Mouse (Mus musculus) CD4-positive, CD25-positive, alpha-beta regulatory T cell, adult 9 weeks (primary cell): ENCODE data around the gene Gm10518. TPM values are rescaled to one million over a fixed set of nuclear protein-coding genes. Genes with fewer than 3 reads are reported as not detected.

ENCODE experiments used
- polyA plus RNA-seq: library from polyadenylated mRNA; unstranded; fragments of 100-300 nt; shearing (Covaris generic); gene quantifications from one replicate; pipeline ENCODE4 v1.2.1, GENCODE M21; 2017

Gm10518 gene
- not detected for polyA plus RNA-seq

DNA sequence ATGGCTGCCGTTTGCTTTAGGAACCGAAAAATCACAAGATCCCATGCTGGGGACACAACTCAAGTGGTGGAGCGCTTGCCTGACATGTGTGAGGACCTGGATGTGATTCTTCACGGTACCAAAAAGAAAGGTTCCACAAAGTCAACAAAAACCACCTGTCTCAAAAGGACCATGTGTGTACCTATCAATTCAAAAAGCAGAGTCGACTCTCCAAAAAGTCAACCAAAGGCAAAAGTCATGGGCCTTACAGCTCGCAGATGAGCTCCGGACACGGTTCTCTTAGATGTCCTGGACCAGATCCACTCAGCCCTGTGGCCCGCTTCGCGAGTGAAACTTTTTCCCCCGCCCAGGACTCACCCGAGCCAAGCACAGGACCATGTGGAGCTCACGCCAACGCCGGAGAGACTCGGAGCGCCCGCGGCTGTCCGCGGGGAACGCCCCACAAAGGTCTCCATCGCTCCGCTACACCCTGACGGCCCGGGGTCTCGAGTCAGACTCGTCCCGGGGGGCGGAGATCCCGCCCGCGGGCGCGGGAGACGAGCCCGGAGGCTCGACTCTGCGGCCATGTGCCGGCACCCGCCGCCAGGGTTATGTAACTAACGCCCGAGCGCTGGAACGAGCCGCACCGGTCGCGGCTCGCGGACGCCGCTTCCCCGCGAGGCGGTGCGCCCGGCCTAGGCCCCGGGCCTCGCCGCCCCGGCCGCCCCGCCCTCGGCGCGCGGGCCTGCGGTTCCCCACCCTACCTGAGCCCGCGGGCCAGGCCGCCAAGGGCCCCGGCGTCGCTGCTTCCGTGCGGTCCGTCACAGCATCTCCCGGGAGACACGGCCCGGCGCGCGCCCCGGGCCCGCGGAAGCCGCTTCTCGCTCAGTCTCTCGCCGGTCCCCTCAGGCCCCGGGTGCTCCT, at the start of gene Gm10518:
Gm10518 (plus strand) TSS at position 767 of the 903 bp plus-strand sequence.

DNA sequence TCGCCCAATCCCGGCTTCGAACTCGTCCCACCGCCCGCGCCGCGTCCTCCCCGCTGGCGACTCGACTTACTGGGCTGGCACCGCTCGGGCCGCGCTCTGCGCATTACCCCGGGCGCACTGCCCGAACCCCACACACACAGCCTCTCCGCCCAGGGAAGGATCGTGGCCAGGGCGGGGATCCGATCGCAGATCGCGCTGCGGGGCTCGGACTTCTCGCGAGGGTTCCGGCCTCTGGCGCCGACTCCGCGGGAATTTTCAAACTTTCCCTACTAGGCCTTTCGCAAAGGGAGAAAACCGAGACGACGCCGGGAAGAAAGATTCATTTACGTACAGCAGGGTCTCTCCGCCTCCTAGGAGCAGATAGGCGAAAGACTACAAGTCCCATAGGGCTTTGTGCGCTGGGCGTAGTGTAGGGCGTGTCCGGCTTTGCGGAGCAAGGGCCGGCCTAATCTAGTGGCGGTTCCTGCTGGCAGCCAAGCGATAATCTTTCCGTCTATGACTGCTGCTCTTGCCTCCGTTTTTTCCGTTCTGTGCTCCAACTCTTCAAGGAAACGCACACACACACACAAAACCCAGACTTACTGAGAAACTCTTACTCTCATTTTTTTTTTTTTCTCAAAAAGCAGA, 450 bp downstream of the Gm10518 start, which contains the start of gene Ahctf1:
Ahctf1 (minus strand) TSS at position 168 of the 627 bp plus-strand sequence.

Other genes starting within 250 kb of the Gm10518 start
- gene Sccpdh, start 135.2 kb upstream of the Gm10518 start, polyA plus RNA-seq, result 16.3 TPM
- not detected for gene Kif28, start 58.1 kb upstream of the Gm10518 start, polyA plus RNA-seq
- gene Ahctf1, start 304 bp downstream of the Gm10518 start, polyA plus RNA-seq, result 16.8 TPM
- gene Cdc42bpa, start 157.1 kb downstream of the Gm10518 start, polyA plus RNA-seq, result 0.29 TPM